Mouse (Mus musculus) erythroblast, adult 5-6 weeks (primary cell): ENCODE data around the gene 2700049A03Rik. TPM values are rescaled to one million over a fixed set of nuclear protein-coding genes. Genes with fewer than 3 reads are reported as not detected.

ENCODE experiments used
- ATAC-seq: replicated peaks from 2 replicates; pipeline ENCODE4 v1.8.0; 2016; ENCODE audit warnings: moderate number of reproducible peaks, mild to moderate bottlenecking, moderate TSS enrichment, inconsistent platforms; ENCODE audit not compliant: poor library complexity, low FRiP score, severe bottlenecking
- total RNA-seq, 2 experiments: library from RNA; stranded (forward) in 1 of 2; stranded (reverse) in 1 of 2; fragments of 150-400 nt in 1 of 2; fragments of 200-764, 138-1000 nt in 1 of 2; gene quantifications; 2 replicates each; pipeline versions ENCODE4 v1.2.3 to v1.2.4; 2015 to 2017; ENCODE audit warnings: low replicate concordance in 2 of 2

Gene 2700049A03Rik
- total RNA-seq, 2 experiments from 2014 or later = 5.8 to 15.4 TPM

DNA sequence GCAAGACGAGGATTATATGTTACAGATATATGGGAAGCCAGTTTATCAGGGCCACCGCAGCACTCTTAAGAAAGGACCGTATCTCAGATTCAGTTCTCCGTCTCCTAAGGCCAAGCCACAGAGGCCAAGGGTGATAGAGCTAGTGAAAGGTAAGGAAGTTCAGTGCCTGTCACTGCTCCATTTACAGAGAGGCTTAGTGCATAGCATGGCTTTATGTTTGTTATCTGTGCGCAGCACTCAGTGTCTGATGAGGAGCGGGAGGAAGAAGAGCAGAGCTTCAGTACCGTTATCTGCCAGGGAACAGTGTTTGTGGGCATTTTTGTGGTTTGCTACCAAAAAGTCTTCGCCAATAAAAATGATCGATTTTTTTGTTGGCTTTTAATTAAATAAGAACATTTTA is 27.8 kb downstream of the 2700049A03Rik start:
- no peak for ATAC-seq

DNA sequence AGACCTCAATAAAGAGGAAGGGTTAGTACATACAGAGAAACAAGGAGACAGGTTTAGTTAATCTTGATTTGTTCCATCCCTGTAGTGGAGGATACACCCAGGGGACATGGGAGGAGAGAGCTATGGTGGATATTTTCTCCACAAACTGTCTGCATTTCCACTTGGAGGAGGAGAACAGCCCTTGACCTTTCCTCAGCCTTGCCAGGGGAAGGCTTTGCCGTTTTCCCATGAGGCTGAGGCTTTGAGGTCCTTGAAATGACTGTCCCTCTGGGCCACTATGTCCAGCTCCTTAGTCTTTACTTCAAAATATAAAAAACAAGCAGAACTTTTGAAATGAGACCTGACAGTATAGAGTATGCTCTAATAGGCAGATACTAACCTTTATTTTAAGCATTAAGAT is 33.3 kb downstream of the 2700049A03Rik start:
- ATAC-seq = no peak

DNA sequence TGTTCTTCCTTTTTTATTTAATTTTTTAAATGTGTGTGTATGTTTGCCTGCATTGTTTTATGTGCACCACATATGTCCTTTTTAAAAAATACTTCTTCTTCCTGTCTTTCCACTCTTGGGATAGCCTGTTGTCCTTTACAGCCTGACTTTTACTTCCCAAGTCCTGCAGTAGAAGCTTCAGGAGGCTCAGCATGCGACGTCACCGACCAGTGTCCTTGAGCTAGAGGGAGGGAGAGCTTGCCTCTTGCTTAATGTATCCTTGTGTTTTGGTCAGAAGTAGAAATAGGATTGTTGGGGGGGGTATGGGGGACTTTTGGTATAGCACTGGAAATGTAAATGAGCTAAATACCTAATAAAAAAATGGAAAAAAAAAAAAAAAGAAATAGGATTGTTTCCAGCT is 47.1 kb downstream of the 2700049A03Rik start:
- no peak for ATAC-seq

DNA sequence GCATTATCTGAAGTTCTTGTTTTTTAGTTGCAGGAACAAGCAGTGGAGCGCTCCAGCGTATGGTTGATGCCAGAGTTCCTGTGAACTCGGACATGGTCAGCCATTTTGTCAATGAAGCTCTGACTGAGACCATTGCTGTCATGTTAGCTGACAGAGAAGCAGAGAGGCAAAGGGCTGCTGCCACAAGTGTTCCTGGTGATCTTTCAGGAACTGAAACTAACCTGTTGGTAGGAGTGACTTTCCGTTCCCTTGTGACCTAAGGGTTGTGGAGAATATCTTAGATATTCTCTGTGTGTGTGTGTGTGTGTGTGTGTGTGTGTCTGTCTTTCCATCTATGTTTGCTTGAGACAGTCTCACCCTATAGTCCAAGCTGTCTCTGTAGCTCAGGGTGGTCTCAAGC is 47.7 kb downstream of the 2700049A03Rik start:
- no peak for ATAC-seq

DNA sequence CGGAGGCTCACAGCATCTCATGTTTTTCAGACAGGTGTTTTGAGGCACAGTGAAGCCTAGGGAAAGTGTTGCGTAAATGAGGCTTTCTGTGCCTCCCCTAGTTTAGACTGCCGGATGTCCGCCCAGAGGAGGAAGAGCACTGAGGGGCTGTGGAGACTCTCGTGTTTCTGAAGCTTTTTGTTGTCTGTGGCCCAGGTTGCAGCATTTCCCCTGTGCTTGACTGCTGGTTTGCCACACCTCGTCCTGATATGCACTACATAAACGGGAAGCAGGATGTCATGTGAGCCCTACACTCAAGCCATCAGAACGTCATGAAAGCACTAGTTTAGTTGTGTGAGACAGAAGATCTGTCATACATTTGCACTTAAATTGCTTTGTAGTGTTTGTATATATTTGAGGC is 56.1 kb downstream of the 2700049A03Rik start:
- ATAC-seq = no peak

DNA sequence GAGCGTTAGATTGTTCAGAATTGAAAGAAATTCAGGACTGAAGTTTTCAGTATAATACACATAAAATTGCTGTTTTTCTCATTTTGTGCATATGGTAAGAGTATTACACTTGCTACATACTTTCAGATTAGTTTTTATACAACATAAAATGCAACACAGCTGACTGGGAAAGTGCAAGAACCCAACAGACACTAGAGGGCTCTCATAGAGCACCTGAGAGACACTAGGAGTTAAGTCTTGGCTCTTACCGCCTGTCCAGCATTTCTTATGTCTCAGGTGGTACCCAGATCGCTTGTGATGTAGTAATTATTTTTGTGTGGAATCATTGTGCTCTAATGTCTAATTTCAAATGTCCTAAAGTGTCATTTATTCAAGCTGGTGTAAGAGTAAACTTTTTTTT is 61.0 kb downstream of the 2700049A03Rik start:
- no peak for ATAC-seq

DNA sequence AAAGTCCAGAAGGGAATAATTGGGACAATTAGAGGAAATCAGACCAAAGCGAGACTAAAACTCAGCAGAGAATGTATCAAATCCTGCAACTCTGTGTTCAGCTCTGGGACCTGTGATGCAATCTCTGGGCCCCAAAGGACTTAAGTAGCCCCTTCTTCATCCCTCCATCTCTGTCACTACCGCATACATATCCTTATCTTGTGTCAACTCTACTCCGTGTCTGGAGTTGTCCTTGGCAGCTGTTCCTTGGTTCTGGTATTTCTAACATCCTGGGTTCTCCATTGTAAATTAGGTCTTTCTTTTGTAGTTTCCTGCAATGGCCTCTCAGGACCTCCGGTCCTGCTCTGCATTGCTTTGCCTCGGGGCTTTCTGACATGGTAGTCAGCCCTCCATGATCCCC is 65.1 kb downstream of the 2700049A03Rik start:
- no peak for ATAC-seq

DNA sequence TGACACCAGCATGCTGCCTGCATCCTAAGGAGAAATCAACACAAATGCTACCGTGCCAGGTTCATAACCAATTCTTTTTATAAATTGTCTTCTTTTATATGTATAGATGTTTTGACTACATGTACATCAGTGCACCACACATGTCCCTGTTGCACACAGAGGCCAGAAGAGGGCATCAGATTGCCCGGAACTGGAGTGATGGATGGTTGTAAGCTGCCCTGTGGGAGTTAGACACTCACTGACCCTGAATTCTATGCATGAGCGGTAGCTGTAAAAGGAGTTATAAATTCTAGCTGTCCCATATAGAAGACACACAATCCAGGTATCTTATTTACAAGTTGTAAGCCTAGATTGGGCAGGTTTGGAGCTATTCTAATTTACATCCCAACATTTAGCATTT is 67.7 kb downstream of the 2700049A03Rik start:
- ATAC-seq = no peak

DNA sequence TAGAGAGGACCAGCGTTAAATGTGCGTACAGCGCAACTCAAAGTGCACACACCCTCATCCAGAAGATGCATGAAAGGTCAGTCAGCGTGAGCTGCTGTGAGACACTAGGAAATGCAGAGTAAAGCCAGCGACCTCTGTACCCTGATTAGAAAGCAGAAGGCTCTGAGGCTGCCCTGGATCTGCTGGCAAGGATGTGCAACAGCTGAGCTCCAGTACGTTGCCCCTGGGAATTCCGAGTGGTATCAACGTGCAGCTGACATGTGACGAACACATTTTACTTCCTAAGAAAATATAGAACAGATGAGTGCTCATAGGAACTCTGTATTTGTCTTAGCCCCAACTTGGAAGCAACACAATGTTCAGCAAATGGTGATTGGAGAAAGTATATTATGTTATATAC is 80.5 kb downstream of the 2700049A03Rik start:
- no peak for ATAC-seq

DNA sequence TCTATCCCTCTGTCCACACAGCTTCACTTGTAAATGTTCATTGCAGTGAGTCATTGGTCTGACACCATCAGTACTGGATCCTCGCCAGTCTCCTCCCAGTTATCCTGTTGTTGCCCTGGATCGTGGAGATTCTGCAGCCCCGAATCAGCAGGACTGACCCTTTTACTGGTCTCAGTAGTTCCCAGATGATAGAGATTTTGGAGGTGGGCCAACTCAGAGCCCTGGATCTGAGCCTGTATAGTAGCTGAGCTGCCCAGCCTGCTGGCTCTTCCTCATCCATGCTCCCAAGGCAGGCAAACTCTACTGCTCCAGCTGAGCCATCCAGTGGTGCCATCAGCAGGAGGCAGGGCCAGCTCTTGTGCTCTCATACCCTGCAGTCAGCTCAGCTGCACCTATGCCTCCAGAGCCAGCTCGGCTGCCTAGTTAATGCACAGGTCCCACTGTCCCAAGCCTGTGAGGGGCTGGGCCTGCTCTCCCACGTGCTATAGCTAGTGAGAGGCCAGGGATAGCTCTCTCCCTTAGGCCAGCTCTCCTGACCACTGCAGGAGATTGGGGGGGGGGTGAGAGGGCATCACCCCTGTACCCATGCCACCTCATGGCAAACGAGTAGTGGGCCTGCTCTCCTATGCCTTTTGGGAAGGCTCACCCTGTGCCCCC is 81.3 kb downstream of the 2700049A03Rik start:
- ATAC-seq = no peak; the same call in 1 of the 2 replicates

DNA sequence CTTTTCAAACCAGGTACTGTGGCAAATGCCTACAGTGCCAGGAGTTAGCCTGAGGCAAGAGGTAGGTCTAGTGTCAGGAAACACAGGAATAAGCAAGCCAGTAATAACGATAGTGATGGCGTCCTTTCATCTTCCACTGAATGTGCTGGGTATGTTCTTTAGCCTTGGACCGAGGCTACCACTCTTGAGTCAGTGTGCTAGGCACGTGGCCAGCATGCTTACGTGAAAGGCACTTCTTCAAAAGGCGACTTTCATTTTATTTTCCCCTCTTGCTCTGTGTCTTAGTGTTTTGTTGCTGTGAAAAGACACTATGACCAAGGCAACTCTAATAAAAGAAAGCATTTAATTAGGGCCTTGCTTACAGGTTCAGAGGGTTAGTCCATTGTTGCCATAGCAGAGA is 86.1 kb downstream of the 2700049A03Rik start:
- no peak for ATAC-seq

DNA sequence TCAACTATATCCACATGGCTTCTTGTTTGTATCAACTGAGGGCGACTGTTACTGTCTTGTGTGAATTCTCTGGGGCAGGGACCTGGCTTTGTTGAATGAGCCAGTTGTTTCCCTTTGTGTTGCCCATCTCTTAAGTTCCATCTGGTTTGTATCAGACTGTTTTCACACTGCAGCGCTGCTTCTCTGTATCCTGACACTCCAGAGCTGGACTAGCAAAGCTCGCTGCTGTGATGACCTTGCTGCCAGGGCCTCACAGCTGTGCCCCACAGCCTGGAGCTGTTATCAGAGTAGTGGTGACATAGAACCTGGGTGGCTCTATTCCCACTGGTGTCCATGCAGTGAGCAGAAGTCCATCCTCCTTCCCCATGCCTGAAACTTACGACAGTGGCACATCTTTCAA is 91.1 kb downstream of the 2700049A03Rik start:
- ATAC-seq = no peak

DNA sequence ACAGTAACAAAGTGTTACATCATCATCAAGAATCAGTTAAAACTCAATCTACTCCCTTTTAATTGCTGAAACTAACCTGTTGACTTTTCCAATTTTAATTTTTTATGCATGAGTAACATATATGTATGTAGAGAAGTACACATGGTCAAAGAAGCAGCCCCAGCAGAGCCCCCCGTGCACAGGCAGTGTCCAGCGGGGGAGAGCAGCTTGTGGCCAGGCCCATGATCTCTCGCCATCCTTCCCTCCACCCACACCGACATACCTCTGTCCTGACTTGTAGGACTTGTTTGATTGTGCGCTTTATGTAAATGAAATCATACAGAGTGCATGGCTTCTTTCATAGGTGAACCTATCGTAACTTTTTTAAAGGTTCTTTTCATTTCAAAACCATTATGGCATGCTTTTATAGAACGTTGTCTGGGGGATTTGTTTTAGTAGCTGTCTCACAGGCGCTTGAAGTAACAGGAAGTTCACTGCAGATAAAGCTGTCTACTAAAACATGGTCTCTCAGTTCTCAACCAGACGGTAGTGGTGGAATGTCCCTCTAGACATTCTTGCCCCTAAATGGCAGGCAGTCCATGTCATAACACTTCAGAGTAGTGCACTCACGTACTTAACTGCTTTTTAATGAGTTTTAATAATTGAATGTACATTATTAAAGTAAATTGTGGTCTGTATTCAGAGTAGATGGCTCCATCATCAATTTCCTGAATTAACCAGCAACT is 92.4 kb downstream of the 2700049A03Rik start:
- no peak for ATAC-seq

DNA sequence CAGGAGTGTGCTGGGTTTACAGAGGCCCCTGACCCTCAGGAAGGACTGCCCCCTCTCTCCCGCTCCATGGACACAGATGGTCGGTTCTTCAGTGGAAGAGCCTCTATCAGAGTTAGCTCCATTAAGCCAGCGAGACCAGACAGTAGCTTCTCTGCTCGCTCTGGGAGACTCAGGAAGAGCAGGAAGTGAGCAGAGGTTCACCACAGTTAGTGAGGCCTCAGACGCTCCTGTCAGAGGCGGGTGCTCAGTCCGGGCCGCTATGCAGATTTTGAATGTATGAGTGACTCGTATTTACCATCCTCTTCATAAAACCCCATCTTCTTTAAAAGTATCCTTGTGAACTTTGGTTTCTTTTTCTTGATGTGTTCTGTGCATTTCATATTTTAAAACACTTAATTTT is 94.9 kb downstream of the 2700049A03Rik start:
- ATAC-seq = no peak

DNA sequence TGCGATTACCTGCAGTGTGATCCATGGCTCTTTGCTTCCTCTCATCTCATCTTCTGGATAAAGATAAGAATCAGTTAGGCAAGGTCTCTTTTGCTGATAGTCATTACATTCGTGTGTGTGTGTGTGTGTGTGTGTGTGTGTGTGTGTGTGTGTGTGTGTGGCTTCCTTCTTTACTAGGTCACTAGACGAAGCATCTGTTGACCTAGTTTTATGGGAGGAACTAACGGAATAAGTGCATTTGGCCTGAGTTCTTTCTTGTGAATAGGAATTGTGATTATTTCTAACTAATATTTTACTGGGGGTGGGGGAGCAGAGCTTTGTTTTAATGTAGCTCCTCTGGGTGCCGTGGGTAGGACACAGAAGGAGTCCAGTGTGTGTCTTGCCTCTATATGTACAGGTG is 96.8 kb downstream of the 2700049A03Rik start:
- ATAC-seq = no peak

DNA sequence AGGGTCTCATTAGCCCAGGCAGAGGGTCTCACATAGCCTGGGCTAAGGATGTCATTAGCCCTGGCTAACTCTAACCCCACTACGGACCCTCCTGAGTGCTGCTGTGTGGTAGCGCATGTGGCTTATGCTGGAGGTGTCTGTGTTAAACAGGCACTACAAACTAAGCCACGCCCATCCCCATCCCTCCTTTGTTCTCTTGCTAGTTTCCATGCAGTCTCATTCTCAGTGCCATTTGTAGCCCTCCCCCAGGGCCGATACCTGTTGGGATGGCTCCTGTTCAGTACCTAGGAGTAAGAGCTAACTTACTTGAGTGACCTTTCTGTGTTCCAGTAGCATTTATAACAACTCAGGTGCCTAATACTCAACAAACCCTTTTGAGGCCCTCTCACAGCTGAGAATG is 100.4 kb downstream of the 2700049A03Rik start:
- no peak for ATAC-seq

DNA sequence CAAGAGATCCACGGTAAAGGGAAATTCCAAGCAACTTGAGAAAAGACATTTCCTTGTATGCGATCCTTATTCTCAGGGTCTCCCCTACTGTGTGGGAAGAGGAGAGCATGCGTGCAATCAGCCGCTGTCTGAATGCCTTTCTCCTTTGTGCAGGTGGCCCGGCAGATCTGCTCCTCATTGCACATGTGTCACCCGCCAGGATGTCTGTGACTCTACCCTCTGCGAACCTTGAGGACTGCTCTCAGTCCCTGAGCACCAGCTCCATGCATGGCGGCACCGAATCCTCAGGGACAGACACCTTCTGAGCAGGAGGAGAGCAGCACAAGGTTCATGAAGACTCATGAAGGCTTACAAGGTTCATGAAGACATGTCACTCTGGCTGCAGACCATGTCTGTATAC is 106.1 kb downstream of the 2700049A03Rik start:
- ATAC-seq = no peak

DNA sequence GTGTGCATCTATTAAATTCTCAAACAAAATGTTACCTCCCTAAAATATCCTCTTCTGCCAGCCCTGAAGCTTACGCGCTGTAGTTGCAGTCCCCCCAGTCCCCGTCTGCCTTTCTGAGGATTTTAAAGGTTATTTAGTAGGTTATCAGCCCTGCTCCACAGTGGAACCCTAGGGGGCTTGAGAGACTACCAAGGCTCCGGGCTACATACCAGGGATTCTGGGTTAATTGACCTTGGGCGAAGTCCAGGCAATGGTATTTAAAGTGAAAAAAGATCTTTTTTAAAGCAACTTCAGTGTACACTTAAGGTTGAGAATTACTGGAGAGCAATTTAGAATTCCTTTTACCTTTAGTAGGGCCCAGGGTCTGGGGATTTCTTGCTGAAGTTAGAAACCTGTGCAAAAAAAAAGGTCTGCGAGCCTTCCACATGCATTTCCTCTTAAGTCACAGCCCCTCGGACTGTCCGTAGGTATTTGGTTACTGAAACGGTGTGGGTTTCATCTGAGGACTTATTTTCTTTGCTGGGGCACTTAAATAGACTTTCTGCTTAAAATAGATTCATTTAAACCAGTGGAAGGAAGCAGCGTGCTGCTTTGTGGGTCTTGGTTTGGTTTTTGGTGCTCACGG is 108.2 kb downstream of the 2700049A03Rik start:
- no peak for ATAC-seq

DNA sequence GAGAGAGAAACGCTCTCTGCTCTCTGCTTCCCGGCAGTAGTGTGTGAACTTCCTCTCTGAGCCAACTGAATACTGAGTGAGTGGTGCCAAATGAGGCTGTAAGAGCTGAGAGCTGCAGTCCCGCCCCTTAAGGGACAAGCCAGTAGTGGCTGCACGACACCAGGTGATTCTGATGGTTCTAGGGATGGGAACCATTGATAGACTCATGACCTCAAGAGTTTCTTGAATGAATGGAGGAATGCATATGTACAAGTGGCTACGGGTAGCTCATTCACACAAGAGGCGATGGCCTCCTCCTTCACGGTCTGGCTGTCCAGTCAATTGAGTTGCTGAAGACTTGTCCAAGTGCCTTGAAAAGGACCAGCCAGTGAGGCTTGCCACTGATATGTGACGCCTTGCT is 110.5 kb downstream of the 2700049A03Rik start:
- ATAC-seq = no peak

DNA sequence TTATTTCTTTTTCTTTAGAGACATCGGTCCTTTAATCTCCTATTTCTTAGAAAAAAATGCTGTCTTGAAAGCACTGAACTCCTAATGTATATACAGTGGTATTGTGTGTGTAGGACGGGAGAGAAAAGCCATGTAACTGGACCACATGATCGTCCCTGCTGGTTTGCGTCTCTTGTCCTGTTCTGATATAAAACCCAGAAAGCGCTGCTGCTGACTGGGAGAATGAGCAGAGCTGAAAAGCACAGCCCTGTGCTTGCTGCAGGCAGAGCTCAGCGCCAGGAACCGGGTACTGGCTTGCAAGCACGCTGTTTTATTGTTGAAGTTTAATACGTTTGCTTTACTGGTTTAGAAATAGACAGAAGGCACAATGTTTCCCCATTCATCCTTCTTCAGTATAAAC is 112.7 kb downstream of the 2700049A03Rik start:
- no peak for ATAC-seq

DNA sequence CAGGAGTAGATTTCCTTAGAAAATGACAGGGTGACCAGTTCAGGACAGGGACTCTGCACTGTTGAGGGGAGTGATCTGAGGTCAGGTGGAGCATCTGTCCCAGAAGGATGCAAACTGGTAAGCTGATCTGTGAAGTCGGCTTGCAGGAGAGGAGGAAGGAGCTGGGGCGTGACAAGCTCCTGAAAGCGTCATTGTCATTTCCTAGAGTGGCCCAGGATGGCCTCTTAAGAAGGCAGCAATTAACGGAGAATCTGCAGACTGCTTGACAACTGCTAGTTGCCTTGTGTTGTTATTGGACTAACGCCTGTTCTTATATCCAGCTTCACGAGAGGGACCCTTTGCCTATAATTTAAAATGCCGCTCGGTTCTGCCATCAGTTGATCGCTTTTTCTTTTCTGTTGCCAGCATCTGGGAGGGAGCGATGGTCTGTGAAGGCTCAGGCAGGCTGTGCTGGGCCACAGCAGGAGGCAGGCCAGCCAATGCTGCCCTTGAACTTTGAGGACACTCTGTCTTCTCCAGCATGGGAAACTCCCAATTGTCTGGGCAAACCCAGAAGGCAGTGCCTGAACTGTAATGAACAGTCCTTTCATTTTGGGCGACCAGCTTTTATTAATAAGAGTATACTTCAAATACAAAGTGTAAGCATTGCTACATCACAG is 116.0 kb downstream of the 2700049A03Rik start:
- ATAC-seq = no peak
